Mouse (Mus musculus): Measurements from ENCODE around the gene Trpm6.
A peak's percentile ranks its signal among the peaks of the same experiment; 100 is the strongest.

Gene Trpm6

GRCm38 (mm10) chr19:18771561-18771960 is 21.8 kb downstream of the Trpm6 start:
- no peak for DNase-seq

DNA sequence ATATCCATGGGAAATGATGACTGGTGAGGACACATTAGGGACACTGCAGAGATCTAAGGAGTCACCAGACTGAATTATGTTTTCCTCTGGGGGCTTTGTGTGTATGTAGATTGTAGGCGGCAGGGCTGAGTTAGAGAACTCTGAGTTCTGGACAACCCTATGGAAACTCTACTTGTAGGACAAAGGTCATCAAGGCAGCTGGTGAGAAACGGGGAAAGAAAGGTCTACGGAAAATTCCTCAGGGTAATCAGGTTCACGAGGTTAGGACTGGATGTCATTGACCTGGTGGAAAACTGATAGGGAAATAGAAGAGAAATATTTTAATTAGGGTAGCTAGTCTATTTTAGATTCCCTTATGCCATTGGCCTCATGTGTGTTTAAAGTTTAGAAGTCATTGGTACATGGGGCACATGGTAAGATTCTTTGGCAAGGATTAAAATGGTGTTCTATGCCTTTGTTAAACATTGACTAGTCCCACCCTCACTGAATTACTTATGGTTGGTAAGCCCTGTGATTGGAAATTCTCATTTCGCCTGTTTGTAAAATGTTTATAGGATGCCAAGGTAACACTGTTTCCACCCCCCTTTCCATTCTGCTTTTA is 23.2 kb downstream of the Trpm6 start:
- DNase-seq: no peak

- DNase-seq: no peak
These were observed 24.3 kb downstream of the Trpm6 start for GRCm38 (mm10) chr19:18774085-18774484.

- no peak for DNase-seq
These were observed 49.9 kb downstream of the Trpm6 start for GRCm38 (mm10) chr19:18799646-18800045.

DNA sequence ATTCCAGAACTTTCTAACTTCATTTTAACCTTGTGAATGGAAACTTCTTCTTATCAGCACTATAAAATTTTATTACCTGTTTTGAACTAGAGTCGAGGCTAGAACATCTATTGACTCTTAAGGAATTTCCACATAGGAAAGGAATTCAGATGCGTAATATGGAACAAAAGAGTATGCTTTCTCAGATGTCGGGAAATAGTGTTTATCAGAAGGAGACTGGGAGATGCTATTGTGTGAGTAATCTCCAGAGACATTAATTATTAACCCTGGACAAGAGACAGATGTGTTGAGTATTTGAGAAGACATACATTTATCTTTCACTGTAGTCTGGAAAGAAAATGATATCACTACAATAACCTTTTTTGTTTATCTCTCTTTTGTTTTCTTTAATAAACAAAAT is 61.5 kb downstream of the Trpm6 start:
- DNase-seq: no peak

GRCm38 (mm10) chr19:18815170-18815569 is 65.4 kb downstream of the Trpm6 start:
- DNase-seq: no peak

DNA sequence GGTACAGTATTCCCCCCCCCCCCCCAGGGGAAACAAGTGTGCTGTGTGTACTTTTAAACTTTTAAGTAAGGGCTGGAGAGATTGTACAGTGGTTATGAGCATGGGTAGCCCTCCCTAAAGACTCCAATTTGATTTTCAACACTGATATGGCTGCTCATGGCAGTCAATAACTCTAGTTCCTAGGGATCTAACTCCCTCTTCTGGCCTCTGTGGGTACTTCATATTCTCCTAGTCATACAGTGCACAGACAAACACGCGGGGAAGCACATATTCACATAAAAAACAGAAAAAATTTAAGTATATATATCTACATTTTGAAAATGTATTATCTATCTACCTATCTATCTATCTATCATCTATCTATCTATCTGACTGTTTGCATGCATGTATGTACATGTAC is 67.6 kb downstream of the Trpm6 start:
- no peak for DNase-seq

DNA sequence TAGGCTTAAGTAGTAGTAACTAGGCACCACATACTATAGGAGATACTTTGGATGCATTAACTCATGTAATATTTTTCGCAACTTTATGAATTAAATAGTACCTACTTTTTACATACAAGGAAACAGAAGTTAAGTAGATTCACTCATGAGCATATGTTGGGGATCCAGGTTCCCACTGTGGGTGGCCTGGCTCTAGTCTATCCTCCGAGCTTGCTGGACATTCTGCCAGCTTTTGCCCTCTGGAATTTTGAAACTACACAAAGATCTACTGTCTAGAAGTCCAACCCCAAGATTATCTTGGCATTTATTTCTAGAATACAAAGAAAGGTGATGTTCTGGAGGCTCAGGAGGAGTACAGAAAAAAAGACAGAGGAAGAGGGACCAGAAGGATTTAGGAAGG is 78.8 kb downstream of the Trpm6 start:
- no peak for DNase-seq

- DNase-seq: no peak
These were observed 81.4 kb downstream of the Trpm6 start for GRCm38 (mm10) chr19:18831196-18831595.

DNA sequence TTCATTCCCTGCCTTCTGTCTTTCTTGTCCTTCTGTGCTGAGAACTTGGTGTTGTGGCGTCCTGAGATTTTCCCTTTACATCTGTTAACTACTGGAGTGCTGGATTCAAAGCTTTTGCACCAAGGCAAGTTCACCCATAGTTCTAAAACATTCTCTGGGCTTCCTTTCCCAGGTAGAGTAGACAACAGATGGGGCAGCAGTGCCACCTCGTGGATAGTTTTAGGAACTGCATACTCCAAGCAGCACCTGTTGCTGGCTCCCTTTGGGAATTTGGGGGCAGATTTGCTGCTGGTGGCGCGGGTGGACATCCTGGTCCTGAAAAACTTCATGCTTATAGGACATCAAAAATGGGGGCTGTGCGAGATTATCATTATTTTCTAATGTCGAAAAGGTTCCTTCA is 85.2 kb downstream of the Trpm6 start:
- peak; percentile 77 for DNase-seq

- DNase-seq: peak; percentile 76
These were observed 92.2 kb downstream of the Trpm6 start for GRCm38 (mm10) chr19:18841789-18842562.

DNA sequence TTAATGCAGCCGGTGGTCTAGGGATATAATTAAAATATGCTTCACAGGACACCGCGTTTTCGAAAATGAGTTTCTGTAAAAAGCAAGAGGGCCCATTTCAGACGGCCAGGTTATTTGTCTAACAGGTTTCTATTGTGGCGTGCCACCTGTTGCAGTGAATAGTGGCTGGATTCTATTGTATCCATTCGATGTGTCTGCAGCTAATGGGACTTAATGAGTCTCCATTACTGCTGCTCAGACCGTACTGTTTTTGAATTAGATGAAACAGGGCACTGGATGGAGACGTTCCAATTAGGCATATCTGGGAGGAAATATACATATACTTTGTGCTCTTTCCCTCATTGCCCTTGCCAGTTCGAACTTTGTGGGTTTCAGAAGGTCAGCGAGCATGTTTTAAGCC is 92.8 kb downstream of the Trpm6 start:
- peak; percentile 92 for DNase-seq

DNA sequence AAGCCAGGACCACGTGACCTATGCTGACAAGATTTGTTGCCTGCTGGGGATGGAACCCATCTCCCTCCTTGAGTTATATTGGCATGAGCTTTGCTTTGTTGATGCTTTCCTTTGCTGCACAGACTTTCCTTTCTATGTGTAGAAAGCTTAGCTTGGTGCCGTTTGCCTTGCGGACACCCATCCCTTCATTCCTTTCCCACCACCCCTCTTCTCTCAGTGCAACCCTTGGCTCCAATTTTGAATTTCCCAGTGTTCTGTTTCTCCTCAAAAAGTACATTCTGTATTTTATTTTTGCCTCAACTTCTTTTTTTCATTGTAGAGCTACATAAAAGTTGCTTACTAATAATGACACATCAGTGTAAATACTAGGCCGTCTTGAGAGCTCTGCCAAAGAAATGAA is 96.6 kb downstream of the Trpm6 start:
- no peak for DNase-seq

DNA sequence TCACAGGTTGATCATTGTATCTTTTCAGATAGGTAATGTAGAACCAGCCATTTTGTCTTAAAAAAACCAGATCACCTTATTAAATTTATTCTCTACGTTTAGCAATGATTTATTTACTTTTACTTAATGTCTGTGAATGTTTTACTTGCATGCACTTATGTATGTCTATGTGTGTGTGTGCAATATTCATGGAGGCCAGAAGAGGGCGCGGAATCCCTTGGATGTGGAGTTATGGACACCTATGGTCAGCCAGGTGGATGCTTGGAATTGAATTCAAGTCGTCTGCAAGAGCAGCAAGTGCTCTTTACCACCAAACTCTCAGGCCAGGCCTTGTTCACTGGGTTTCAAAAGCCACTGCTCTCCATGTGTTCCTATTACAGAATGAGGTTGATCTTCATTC is 118.5 kb downstream of the Trpm6 start:
- DNase-seq: no peak

DNA sequence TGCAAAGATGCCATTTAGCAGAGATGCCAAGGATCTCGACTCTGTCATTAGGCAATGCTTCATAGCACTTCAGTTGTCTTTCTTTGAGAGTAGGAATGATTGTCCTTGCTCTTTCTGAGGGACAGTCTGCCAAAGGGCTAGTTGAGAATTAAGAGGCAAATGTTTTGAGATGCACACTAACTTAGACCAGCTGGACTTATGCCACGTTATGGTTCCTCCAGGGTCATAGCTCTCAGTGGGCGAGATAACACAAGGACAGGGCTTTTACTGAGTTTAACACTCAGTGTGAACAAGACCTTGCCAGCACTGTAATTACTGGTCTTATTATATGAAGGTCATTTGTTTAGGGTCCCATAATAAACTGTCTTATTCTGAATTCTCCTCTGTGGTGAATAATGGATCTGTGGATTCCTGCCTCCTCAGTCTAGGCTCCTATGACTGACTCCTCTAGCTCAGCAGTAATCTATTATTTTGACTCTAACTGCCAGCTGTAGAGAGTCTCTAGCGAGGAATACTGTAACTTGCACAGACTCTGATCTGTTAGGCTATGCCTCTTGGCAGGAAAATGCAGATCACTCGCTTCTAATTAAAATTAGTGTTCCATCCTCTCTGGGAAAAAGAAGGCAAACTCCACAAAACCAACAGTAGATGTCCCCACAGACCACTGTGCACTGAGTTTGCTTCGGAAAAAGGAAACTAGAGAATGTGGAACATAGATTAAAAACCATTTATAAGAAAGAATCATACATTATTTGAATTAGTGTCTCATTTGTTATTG is 123.2 kb downstream of the Trpm6 start:
- peak; percentile 93 for DNase-seq

DNA sequence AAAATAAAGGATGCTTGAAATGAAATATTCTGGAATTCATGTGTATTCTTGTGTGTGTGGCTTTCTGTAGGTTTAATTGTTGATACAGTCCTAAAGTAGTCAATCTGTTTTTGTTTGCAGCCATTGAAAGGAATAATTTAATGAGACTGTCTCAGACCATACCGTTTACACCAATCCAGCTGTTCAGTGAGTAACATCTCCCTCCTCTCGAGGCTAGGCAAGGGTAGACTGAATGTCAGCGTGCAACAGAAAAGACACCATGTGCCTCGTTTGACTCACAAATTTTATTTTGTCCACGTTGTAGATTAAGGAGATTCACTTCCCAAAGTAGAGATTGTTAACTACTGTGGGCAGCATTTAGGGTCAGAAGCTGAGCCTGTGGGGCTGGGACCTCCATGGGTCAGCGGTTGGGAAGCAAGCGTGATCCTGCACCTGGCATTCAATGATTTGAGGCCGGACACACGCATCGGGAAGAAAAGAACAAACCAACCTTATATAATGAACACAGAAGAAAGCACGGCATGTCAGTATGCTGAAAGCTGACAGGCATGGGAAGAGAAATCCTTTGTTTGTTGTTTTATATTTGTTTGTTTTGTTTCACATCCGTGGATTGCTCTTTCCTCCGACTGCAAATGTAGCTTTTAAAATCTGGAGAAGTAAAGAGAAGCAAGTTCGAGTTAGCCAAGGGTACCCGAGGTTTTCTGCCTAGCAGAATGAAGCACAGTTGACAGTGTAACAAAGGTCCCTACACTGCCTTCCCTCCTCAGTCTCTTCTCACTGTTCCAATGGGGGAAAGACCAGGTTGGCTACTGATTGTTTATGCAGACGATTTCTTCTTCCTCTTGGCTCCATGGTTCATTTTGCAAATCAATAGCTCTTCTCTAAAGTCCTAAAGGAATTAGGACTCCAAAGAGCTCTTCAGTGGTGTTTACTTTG is 124.2 kb downstream of the Trpm6 start:
- peak; percentile 94 for DNase-seq

GRCm38 (mm10) chr19:18879264-18879663 is 129.5 kb downstream of the Trpm6 start:
- peak; percentile 60 for DNase-seq

DNA sequence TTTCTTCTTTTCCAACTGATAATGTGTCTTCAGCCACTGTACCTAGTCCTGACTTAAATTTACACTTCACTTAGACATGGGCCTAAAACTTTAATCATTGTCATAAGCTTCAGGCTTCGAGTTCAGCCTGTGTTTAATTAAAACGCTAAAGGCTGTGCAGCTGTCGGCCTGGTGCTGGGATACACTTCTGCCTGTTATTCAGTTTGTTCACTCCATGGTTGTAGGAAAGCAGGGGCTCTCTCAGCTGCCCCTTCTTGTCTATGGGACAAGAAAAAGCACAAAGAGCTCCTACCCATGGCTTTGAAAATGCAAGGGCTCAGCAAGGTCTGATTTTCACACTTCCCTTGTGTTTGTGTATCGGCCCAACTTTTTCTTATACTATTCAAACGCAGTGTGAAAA is 131.4 kb downstream of the Trpm6 start:
- DNase-seq: no peak

- DNase-seq: no peak
These were observed 138.0 kb downstream of the Trpm6 start for GRCm38 (mm10) chr19:18887646-18888407.

DNA sequence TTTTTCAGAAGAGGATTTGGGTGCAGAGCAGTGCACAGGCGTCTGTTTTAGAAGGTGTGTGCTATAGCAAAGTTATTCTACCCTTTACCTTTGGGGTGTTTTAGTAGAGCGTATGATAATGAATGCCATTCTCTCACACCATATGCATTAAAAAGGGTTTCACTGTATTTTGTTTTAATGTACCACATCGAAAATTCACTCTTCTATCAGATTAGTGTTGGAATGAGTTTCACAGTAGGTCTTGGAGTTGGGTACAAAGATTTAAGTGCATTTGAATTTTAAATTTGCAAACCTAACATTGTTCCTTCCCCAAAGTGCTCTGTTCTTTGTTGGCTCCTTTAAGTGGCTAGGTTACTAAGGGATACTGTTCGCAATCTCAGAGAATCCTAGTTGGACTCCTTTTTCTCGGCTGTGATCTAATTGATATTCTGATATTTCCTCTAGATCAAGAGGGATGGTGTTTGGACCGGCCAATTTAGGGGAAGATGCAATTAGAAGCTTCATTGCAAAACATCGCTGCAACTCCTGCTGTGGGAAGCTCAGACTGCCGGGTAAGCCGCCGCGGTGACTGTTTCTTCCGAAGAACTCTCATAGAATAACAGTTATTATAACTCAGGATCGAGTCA is 138.8 kb downstream of the Trpm6 start:
- peak; percentile 39 for DNase-seq

DNA sequence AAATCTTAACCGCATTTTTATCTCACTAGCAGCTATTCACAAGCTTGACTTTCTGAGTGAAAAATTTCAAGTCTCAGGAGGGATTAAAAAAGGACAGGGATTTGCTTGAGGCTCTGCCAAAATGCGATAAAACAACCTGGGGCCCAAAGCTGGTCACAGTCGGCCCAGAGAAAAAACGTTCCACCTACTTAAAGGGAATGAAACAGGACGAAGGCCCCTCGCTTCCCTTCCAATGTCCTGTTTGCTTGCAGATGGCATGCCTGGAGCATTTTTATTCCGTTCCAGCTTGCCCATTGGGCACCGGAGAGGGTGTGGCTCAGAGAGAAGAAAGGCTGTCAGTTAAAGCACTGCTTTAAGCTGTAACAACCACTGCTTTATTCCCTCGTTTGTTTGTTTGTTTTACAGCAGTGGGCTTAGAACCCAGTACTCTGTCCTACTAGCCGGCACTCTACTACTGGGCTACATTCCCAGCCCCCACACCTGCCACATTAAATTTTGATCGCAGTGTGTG is 139.4 kb downstream of the Trpm6 start:
- DNase-seq: peak; percentile 74

Data from retina, postnatal 1 day (tissue).